Comparison of ENCODE assay signal across 8 mouse cellular contexts in the genomic region with DNA sequence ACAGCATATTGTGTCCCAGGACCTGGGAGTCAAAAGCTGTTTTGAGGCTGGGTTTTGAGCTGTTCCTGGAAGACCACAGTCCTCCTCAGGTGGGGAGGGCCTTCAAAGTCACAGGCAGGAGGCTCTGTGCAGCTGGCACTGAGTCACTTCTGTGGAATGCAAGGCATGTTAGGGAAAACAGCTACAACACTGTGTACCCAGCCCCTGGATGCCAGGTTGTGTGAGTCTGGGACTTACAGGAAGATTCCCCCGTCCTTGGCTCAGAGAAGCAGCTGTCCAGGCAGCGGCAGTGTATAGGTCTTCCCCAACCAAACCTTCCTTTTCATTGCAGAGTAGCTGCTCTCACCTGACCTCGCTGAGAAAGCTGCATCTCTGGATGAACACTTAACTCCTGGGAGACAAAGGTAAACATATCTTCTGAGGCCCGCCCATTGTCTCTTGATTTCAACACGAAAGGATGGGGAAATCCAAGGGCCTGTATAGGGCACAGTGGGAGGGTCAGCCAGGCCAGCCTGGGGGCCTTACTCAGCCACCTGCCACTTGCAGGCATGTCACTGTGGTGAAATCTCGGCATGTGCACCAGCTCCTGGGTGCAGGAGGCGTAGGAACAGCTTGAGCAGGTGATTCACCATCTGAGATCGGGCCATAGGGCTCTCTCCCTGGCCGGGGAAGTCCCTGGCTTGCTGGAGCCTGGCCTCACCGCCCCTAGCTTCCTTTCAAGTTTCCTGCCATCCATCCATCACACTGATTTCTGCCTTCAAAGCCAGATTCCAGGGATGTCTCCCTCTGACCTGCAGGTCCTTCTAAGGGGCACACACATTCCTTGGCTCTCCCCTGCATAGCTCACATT.
DNase-seq lines count a peak whose midpoint lies in the region; ATAC-seq lines count a peak whose summit lies in the region.

No protein-coding gene starts in this region.

- peak; percentile 67 for ATAC-seq in granulocyte monocyte progenitor cell, adult 5-6 weeks (replicated peaks; ENCODE audit: poor library complexity, severe bottlenecking)

- intact Hi-C loops in heart, postnatal 14 days (cut with DNase I): loop anchor here (5.0 kb wide), 1 partner anchor 77 kb away; no protein-coding TSS in a partner anchor
- intact Hi-C loops in left cerebral cortex, postnatal 10 days (cut with DNase I): no loop called here

- DNase-seq in heart, adult 11 months: peak; percentile 90
- DNase-seq in heart, postnatal 14 days: no peak
- DNase-seq in NIH3T3 (ENCODE audit: low read depth): peak; percentile 55
- peak; percentile 36 for DNase-seq in lung, postnatal 10 days
- DNase-seq in left cerebral cortex, postnatal 10 days (ENCODE audit: extremely low spot score in 1 of 2, low spot score in 2 of 2): no peak
- no peak for DNase-seq in spleen, postnatal 14 days (ENCODE audit: low spot score in 2 of 2)
- no peak for DNase-seq in gastrocnemius, postnatal 4 days (ENCODE audit: low spot score in 2 of 2)

Comparison
In these comparisons a context has a peak if more than half of its experiments do, and no peak if none do; other contexts are left out.
1. DNase-seq: peak in heart, adult 11 months (single experiment), NIH3T3 (single experiment) and lung, postnatal 10 days (single experiment); none in heart, postnatal 14 days (0 of 2), left cerebral cortex, postnatal 10 days (0 of 2), spleen, postnatal 14 days (0 of 2) and gastrocnemius, postnatal 4 days (0 of 2).